8 mouse cellular contexts compared by ENCODE assay signal in genomic region chr9:107295616-107296015, GRCm38 (mm10). TPM values are rescaled to one million over a fixed set of nuclear protein-coding genes. Genes with fewer than 3 reads are reported as not detected.
DNase-seq lines count a peak whose midpoint lies in the region; ATAC-seq and TF ChIP-seq lines count a peak whose summit lies in the region.

No protein-coding gene starts in this region.

- H3K4me2 ChIP-seq in kidney, embryonic 16.5 days (replicated peaks; ENCODE audit: low read depth, low read length), result peak overlapping the region; percentile 76; the same call in 1 of the 2 replicates
- peak overlapping the region; percentile 73 for H3K4me2 ChIP-seq in intestine, postnatal 0 days (replicated peaks; ENCODE audit: low read depth)
- H3K4me2 ChIP-seq in midbrain, embryonic 12.5 days (replicated peaks), result peak overlapping the region; percentile 92; the same call in 1 of the 2 replicates

- peak overlapping the region; percentile 69 for H3K4me3 ChIP-seq in kidney, embryonic 16.5 days (ENCODE audit: low read length)
- H3K4me3 ChIP-seq in brown adipose tissue, adult 24 weeks (ENCODE audit: insufficient read depth, low read depth, low read length), result no peak overlapping the region
- H3K4me3 ChIP-seq in intestine, postnatal 0 days (ENCODE audit: low read depth, low read length), result peak overlapping the region; percentile 51; the same call in 1 of the 2 replicates
- H3K4me3 ChIP-seq in midbrain, embryonic 12.5 days, result no peak overlapping the region
- no peak overlapping the region for H3K4me3 ChIP-seq in cerebellum, adult 2 months (replicated peaks; ENCODE audit: insufficient read depth, low read depth, low read length)

- H3K4me1 ChIP-seq in kidney, embryonic 16.5 days (ENCODE audit: insufficient read depth, low read length), result peaks cover 20% of the 10 kb centered on the region
- H3K4me1 ChIP-seq in brown adipose tissue, adult 24 weeks (ENCODE audit: control insufficient read depth, insufficient read depth, insufficient read length, low read length), result no peaks in the 10 kb centered on the region
- peaks cover 6% of the 10 kb centered on the region; the same call in 1 of the 2 replicates for H3K4me1 ChIP-seq in intestine, postnatal 0 days (replicated peaks; ENCODE audit: control insufficient read depth, insufficient read depth, low read length)
- peaks cover 15% of the 10 kb centered on the region; the same call in 1 of the 2 replicates for H3K4me1 ChIP-seq in midbrain, embryonic 12.5 days
- peaks cover 5% of the 10 kb centered on the region; the same call in 1 of the 2 replicates for H3K4me1 ChIP-seq in cerebellum, adult 2 months (ENCODE audit: control insufficient read depth, insufficient read depth, low read length)

- no peaks in the 10 kb centered on the region for H3K9me3 ChIP-seq in kidney, embryonic 16.5 days (ENCODE audit: low read length)
- no peaks in the 10 kb centered on the region for H3K9me3 ChIP-seq in intestine, postnatal 0 days (ENCODE audit: control insufficient read depth)
- no peaks in the 10 kb centered on the region for H3K9me3 ChIP-seq in midbrain, embryonic 12.5 days

- no peaks in the 10 kb centered on the region for H3K27me3 ChIP-seq in kidney, embryonic 16.5 days (ENCODE audit: insufficient read depth, low read length)
- H3K27me3 ChIP-seq in intestine, postnatal 0 days (replicated peaks; ENCODE audit: control insufficient read depth, insufficient read depth, low read length), result no peaks in the 10 kb centered on the region
- peaks cover 33% of the 10 kb centered on the region for H3K27me3 ChIP-seq in midbrain, embryonic 12.5 days
- no peaks in the 10 kb centered on the region for H3K27me3 ChIP-seq in cerebellum, adult 2 months (ENCODE audit: control insufficient read depth, insufficient read depth, low read length)

- TF ChIP-seq POLR2A in cerebellum, adult 2 months (IDR thresholded peaks at IDR 0.05; ENCODE audit: borderline replicate concordance, insufficient read depth, low read length), result no peak

- DNase-seq in kidney, postnatal 10 days, result no peak
- DNase-seq in frontal cortex, postnatal 14 days (ENCODE audit: low spot score in 2 of 2), result no peak
- no peak for DNase-seq in cerebellum, adult 2 months
- DNase-seq in kidney, postnatal 14 days, result no peak

- TF ChIP-seq CTCF in intestine, postnatal 0 days (IDR thresholded peaks at IDR 0.05; ENCODE audit: low read depth), result no peak
- TF ChIP-seq CTCF in cerebellum, adult 2 months (IDR thresholded peaks at IDR 0.05; ENCODE audit: borderline replicate concordance, insufficient read depth, low read depth, low read length), result no peak

- WGBS in kidney, embryonic 16.5 days, result 70% methylated on average over 4 of the region's 4 CpGs
- 24% methylated on average over 4 of the region's 4 CpGs for whole genome bisulfite sequencing in intestine, postnatal 0 days
- 85% methylated on average over 4 of the region's 4 CpGs for whole genome bisulfite sequencing in midbrain, embryonic 12.5 days
- WGBS in cerebellum, adult 2 months, result 65% methylated on average over 4 of the region's 4 CpGs

- peak overlapping the region; percentile 65; the same call in 1 of the 2 replicates for H3K9ac ChIP-seq in kidney, embryonic 16.5 days (replicated peaks; ENCODE audit: low read length)
- no peak overlapping the region for H3K9ac ChIP-seq in intestine, postnatal 0 days (ENCODE audit: low read depth, low read length)
- no peak overlapping the region for H3K9ac ChIP-seq in midbrain, embryonic 12.5 days (replicated peaks)

- H3K36me3 ChIP-seq in kidney, embryonic 16.5 days (ENCODE audit: insufficient read depth, low read length), result no peaks in the 10 kb centered on the region
- peaks cover 9% of the 10 kb centered on the region; the same call in 1 of the 2 replicates for H3K36me3 ChIP-seq in intestine, postnatal 0 days (ENCODE audit: control insufficient read depth, insufficient read depth)
- H3K36me3 ChIP-seq in midbrain, embryonic 12.5 days, result peaks cover 2% of the 10 kb centered on the region; the same call in 1 of the 2 replicates

- no peak overlapping the region for H3K27ac ChIP-seq in kidney, embryonic 16.5 days (ENCODE audit: low read length)
- H3K27ac ChIP-seq in brown adipose tissue, adult 24 weeks (replicated peaks; ENCODE audit: low read depth, low read length), result peak overlapping the region; percentile 36; the same call in 1 of the 2 replicates
- peak overlapping the region; percentile 71 for H3K27ac ChIP-seq in intestine, postnatal 0 days (ENCODE audit: low read depth, low read length)
- no peak overlapping the region for H3K27ac ChIP-seq in midbrain, embryonic 12.5 days (replicated peaks)
- H3K27ac ChIP-seq in cerebellum, adult 2 months (ENCODE audit: insufficient read depth, low read length), result no peak overlapping the region

- no peak for ATAC-seq in kidney, embryonic 16.5 days (ENCODE audit: low FRiP score, low TSS enrichment)
- no peak for ATAC-seq in intestine, postnatal 0 days
- no peak for ATAC-seq in midbrain, embryonic 12.5 days (ENCODE audit: low FRiP score, low read depth)

RNA-seq across cellular contexts. Expression of gene Cish, which starts 0.2 kb away (rescaled TPM):
- polyA plus RNA-seq in kidney, embryonic 16.5 days (2015; fragmentation: Nextera tagmentation; extraction: Ambion mirVana), result 19.5 and 19.9 TPM in 2 replicates
- 23.1 and 44.9 TPM in 2 replicates for polyA plus RNA-seq in brown adipose tissue, adult 24 weeks (2012; ENCODE audit: insufficient read depth, insufficient read length, missing spikeins)
- 9.4 and 12.1 TPM in 2 replicates for polyA plus RNA-seq in intestine, postnatal 0 days (2015; fragmentation: Nextera tagmentation; extraction: Ambion mirVana)
- 6.6 and 6.8 TPM in 2 replicates for polyA plus RNA-seq in midbrain, embryonic 12.5 days (2016; fragmentation: Nextera tagmentation; extraction: Ambion mirVana)
- 4.1 and 4.3 TPM in 2 replicates for polyA plus RNA-seq in cerebellum, adult 2 months (2012; rRNA removed)

RNA-seq across cellular contexts. Expression of gene Mapkapk3, which starts 5.9 kb away (rescaled TPM):
- 9.4 and 11.3 TPM in 2 replicates for polyA plus RNA-seq in kidney, embryonic 16.5 days (2015; fragmentation: Nextera tagmentation; extraction: Ambion mirVana)
- 18.4 and 23.6 TPM in 2 replicates for polyA plus RNA-seq in brown adipose tissue, adult 24 weeks (2012; ENCODE audit: insufficient read depth, insufficient read length, missing spikeins)
- 26.2 and 30.4 TPM in 2 replicates for polyA plus RNA-seq in intestine, postnatal 0 days (2015; fragmentation: Nextera tagmentation; extraction: Ambion mirVana)
- 2.6 and 3.4 TPM in 2 replicates for polyA plus RNA-seq in midbrain, embryonic 12.5 days (2016; fragmentation: Nextera tagmentation; extraction: Ambion mirVana)
- 10.5 and 11.7 TPM in 2 replicates for polyA plus RNA-seq in cerebellum, adult 2 months (2012; rRNA removed)

RNA-seq across cellular contexts. Expression of gene Hemk1, which starts 42.5 kb away (rescaled TPM):
- polyA plus RNA-seq in kidney, embryonic 16.5 days (2015; fragmentation: Nextera tagmentation; extraction: Ambion mirVana), result 12.6 and 13.2 TPM in 2 replicates
- 52.8 and 58.3 TPM in 2 replicates for polyA plus RNA-seq in brown adipose tissue, adult 24 weeks (2012; ENCODE audit: insufficient read depth, insufficient read length, missing spikeins)
- 5.9 and 8.2 TPM in 2 replicates for polyA plus RNA-seq in intestine, postnatal 0 days (2015; fragmentation: Nextera tagmentation; extraction: Ambion mirVana)
- polyA plus RNA-seq in midbrain, embryonic 12.5 days (2016; fragmentation: Nextera tagmentation; extraction: Ambion mirVana), result 13.3 and 14.9 TPM in 2 replicates
- polyA plus RNA-seq in cerebellum, adult 2 months (2012; rRNA removed), result 27.8 and 31.7 TPM in 2 replicates

RNA-seq across cellular contexts. Expression of gene 6430571L13Rik, which starts 44.8 kb away (rescaled TPM):
- polyA plus RNA-seq in kidney, embryonic 16.5 days (2015; fragmentation: Nextera tagmentation; extraction: Ambion mirVana), result 0.82 and 1.2 TPM in 2 replicates
- 8.8 and 22.5 TPM in 2 replicates for polyA plus RNA-seq in brown adipose tissue, adult 24 weeks (2012; ENCODE audit: insufficient read depth, insufficient read length, missing spikeins)
- 0.14 and 0.20 TPM in 2 replicates for polyA plus RNA-seq in intestine, postnatal 0 days (2015; fragmentation: Nextera tagmentation; extraction: Ambion mirVana)
- polyA plus RNA-seq in midbrain, embryonic 12.5 days (2016; fragmentation: Nextera tagmentation; extraction: Ambion mirVana), result 3.1 and 4.2 TPM in 2 replicates
- polyA plus RNA-seq in cerebellum, adult 2 months (2012; rRNA removed), result 44.9 and 52.5 TPM in 2 replicates

Comparison
In these comparisons a context has a peak if more than half of its experiments do, and no peak if none do; other contexts are left out.
1. H3K27ac ChIP-seq: peak in brown adipose tissue, adult 24 weeks (single experiment) and intestine, postnatal 0 days (single experiment); none in kidney, embryonic 16.5 days (single experiment), midbrain, embryonic 12.5 days (single experiment) and cerebellum, adult 2 months (single experiment).
2. H3K4me3 ChIP-seq: peak in kidney, embryonic 16.5 days (single experiment) and intestine, postnatal 0 days (single experiment); none in brown adipose tissue, adult 24 weeks (single experiment), midbrain, embryonic 12.5 days (single experiment) and cerebellum, adult 2 months (single experiment).
3. Peak in every context shown above with its lines, with median percentiles within 50 percentile points of each other: H3K4me2 ChIP-seq.